Mouse (Mus musculus): ENCODE results near the gene 1700023F06Rik.
A peak's percentile ranks its signal among the peaks of the same experiment; 100 is the strongest.

GRCm38 (mm10) chr11:103184891-103185290 lies 23.5 kb downstream of the 1700023F06Rik start:
- TF ChIP-seq EP300 (IDR thresholded peaks at IDR 0.05; ENCODE audit: insufficient read depth, low read depth, low read length) (no peak), CTCF (IDR thresholded peaks at IDR 0.05; ENCODE audit: low read depth, low read length) (peak; percentile 49), POLR2A (IDR thresholded peaks at IDR 0.05; ENCODE audit: insufficient read depth, low read length) (no peak)

Measured in ES-Bruce4 (cell line).